Mouse (Mus musculus) lung, adult 2 months (tissue): ENCODE results near the gene Fnbp1l.

Experiments used
- CTCF ChIP-seq: fragments of 200-500 bp; IDR thresholded peaks from 2 replicates; pipeline ENCODE4 v1.5.1; 2011; ENCODE audit warnings: mild to moderate bottlenecking, low read length, control low read depth; ENCODE audit not compliant: insufficient read depth
- POLR2A ChIP-seq: fragments of 200-500 bp; IDR thresholded peaks from 2 replicates; pipeline ENCODE4 v1.6.1; 2011; ENCODE audit warnings: low read depth, mild to moderate bottlenecking, control low read depth, low read length, borderline replicate concordance; ENCODE audit errors: extremely low read depth

DNA sequence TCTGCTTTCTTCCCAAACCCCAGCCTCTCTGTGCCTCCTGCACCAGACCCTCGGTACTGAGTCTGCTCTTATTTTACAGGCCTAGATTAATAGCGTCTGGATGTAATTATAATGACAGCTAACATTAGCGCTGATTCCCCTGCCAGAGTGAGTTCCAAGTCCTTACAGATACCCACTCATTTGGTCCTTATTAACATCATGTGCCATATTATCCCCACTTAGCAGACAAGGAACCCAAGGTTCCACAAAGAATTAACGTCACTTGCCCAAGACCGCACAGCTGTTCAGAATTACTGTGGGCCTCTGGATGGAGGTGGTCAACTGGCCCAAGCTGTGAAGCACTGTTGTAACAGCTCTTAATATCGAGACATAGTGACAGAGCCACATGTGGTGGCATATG lies 119.9 kb downstream of the Fnbp1l start:
- TF ChIP-seq CTCF (no peak), POLR2A (no peak)
